Mouse (Mus musculus) G1E (cell line): Measurements from ENCODE around the gene Gm11084. TPM values are rescaled to one million over a fixed set of nuclear protein-coding genes. Genes with fewer than 3 reads are reported as not detected.
A peak's percentile ranks its signal among the peaks of the same experiment; 100 is the strongest.

ENCODE experiments used
- ATAC-seq: 2 replicates; pipeline ENCODE4 v1.8.0; 2016; ENCODE audit warnings: mild to moderate bottlenecking; ENCODE audit not compliant: insufficient number of reproducible peaks, poor library complexity, low FRiP score, severe bottlenecking; ENCODE audit errors: extremely low read depth
- DNase-seq: peaks from one replicate; pipeline ENCODE4 v3.0.0; 2012; ENCODE audit warnings: low spot score
- H3K27me3 ChIP-seq: 2 replicates; pipeline ENCODE4 v1.6.1; 2012; ENCODE audit warnings: mild to moderate bottlenecking, low read length, inconsistent platforms; ENCODE audit not compliant: insufficient read depth
- H3K36me3 ChIP-seq: replicated peaks from 2 replicates; pipeline ENCODE3; 2012; ENCODE audit warnings: mild to moderate bottlenecking, inconsistent platforms
- H3K4me1 ChIP-seq: 2 replicates; pipeline ENCODE4 v1.6.1; 2012; ENCODE audit warnings: low read depth, low read length, inconsistent platforms, mixed read lengths; ENCODE audit not compliant: insufficient read depth
- H3K4me3 ChIP-seq: 2 replicates; pipeline ENCODE4 v1.5.1; 2012; ENCODE audit warnings: low read depth, mild to moderate bottlenecking, inconsistent platforms, low read length, moderate library complexity, mixed read lengths
- H3K9me3 ChIP-seq: replicated peaks from 2 replicates; pipeline ENCODE4 v1.6.1; 2012; ENCODE audit warnings: inconsistent platforms
- CTCF ChIP-seq: IDR thresholded peaks from 2 replicates; pipeline ENCODE4 v1.5.1; 2012; ENCODE audit warnings: low read depth, low read length, inconsistent platforms, mixed read lengths
- GATA1 ChIP-seq: IDR thresholded peaks from 2 replicates; pipeline ENCODE4 v1.6.1; 2012; ENCODE audit warnings: borderline replicate concordance, low read length, inconsistent platforms, mixed read lengths
- GATA2 ChIP-seq: IDR thresholded peaks from 2 replicates; pipeline ENCODE4 v1.6.1; 2012; ENCODE audit warnings: low read depth, low read length, inconsistent platforms, borderline replicate concordance
- POLR2AphosphoS5 ChIP-seq: IDR thresholded peaks from 2 replicates; pipeline ENCODE4 v1.6.1; 2012; ENCODE audit warnings: low read depth, low read length, inconsistent platforms; ENCODE audit not compliant: insufficient replicate concordance
- TAL1 ChIP-seq: conservative IDR thresholded peaks from 2 replicates; pipeline ENCODE4 v1.6.1; 2012; ENCODE audit warnings: low read depth, low read length, inconsistent platforms, mixed read lengths
- polyA plus RNA-seq: library from polyadenylated mRNA; stranded (reverse); fragments of >175 nt; gene quantifications from 2 replicates; pipeline ENCODE4 v1.2.3, GENCODE M21; 2012
- total RNA-seq, 2 experiments: library from RNA; stranded (forward) in 1 of 2; stranded (reverse) in 1 of 2; fragments of 200-1000 nt in 1 of 2; fragments of >200 nt in 1 of 2; fragmentation: Nextera tagmentation in 1 of 2; gene quantifications; 2 replicates each; pipeline ENCODE4 v1.2.3; 2014 to 2017

The Gm11084 gene
- total and polyA plus RNA-seq, 3 experiments = not detected

- H3K9me3 ChIP-seq = no peaks in the 10 kb centered on the region
- no peaks in the 10 kb centered on the region for H3K27me3 ChIP-seq
- ATAC-seq = peak; percentile 47; the same call in 1 of the 2 replicates
- no peak for TF ChIP-seq GATA2
- TF ChIP-seq POLR2AphosphoS5 = no peak
- no peak for TF ChIP-seq CTCF
- TF ChIP-seq TAL1 = no peak
- TF ChIP-seq GATA1 = no peak
- peaks cover 8% of the 10 kb centered on the region for H3K36me3 ChIP-seq
- peak overlapping the region; percentile 94 for H3K4me3 ChIP-seq
- DNase-seq = peak; percentile 77
- H3K4me1 ChIP-seq = peaks cover 28% of the 10 kb centered on the region
Observed at GRCm38 (mm10) chr2:72978901-72979658, 7.4 kb downstream of the Gm11084 start.

DNA sequence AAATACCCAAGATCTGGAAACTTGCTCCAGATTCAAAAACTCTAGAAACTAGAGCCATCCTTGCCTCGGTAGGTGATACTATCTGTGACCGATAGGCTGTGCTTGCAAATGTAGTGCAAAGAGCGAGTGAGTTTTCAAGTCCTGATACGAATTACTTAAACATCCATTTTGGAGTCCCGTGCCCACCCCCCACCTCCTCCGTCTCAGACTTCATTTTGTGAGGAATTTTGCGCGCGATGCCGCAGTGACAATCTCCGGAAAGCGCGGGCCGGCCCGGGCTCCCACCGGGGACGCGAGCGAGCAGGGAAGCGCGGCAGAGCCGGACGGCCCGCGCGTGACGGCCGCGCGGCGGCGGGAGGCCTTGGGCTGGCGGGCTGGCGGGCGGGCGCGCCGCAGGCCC, 8.0 kb downstream of the Gm11084 start:
- peak overlapping the region; percentile 94 for H3K4me3 ChIP-seq
- TF ChIP-seq GATA1 (no peak), TAL1 (no peak), GATA2 (no peak), POLR2AphosphoS5 (no peak)
- peaks cover 33% of the 10 kb centered on the region for H3K4me1 ChIP-seq
- ATAC-seq = no peak
- DNase-seq = peak; percentile 31
- no peaks in the 10 kb centered on the region for H3K27me3 ChIP-seq
- peaks cover 8% of the 10 kb centered on the region for H3K36me3 ChIP-seq
- H3K9me3 ChIP-seq = no peaks in the 10 kb centered on the region

GRCm38 (mm10) chr2:72977272-72977671, 9.2 kb downstream of the Gm11084 start:
- ATAC-seq (no peak), DNase-seq (no peak)
- Histone ChIP-seq H3K9me3 (no peaks in the 10 kb centered on the region), H3K36me3 (peaks cover 10% of the 10 kb centered on the region), H3K27me3 (no peaks in the 10 kb centered on the region), H3K4me1 (peaks cover 30% of the 10 kb centered on the region), H3K4me3 (peak overlapping the region; percentile 57; the same call in 1 of the 2 replicates)
- TF ChIP-seq GATA1 (no peak), POLR2AphosphoS5 (no peak), TAL1 (no peak), GATA2 (no peak), CTCF (no peak)

- Histone ChIP-seq H3K9me3 (no peaks in the 10 kb centered on the region), H3K4me1 (peaks cover 20% of the 10 kb centered on the region), H3K4me3 (no peak overlapping the region), H3K36me3 (peaks cover 22% of the 10 kb centered on the region), H3K27me3 (no peaks in the 10 kb centered on the region)
- DNase-seq = no peak
- no peak for ATAC-seq
- TF ChIP-seq GATA2 (no peak), POLR2AphosphoS5 (no peak), CTCF (no peak), GATA1 (no peak), TAL1 (no peak)
Observed at GRCm38 (mm10) chr2:72976036-72976435, 10.5 kb downstream of the Gm11084 start.

GRCm38 (mm10) chr2:72970831-72971230, 15.7 kb downstream of the Gm11084 start:
- ATAC-seq = no peak
- H3K4me1 ChIP-seq = peaks cover 14% of the 10 kb centered on the region; the same call in 1 of the 2 replicates
- H3K4me3 ChIP-seq = no peak overlapping the region
- no peak for DNase-seq
- TF ChIP-seq POLR2AphosphoS5 = no peak
- no peaks in the 10 kb centered on the region for H3K9me3 ChIP-seq
- H3K36me3 ChIP-seq = peaks cover 52% of the 10 kb centered on the region
- no peaks in the 10 kb centered on the region for H3K27me3 ChIP-seq

DNA sequence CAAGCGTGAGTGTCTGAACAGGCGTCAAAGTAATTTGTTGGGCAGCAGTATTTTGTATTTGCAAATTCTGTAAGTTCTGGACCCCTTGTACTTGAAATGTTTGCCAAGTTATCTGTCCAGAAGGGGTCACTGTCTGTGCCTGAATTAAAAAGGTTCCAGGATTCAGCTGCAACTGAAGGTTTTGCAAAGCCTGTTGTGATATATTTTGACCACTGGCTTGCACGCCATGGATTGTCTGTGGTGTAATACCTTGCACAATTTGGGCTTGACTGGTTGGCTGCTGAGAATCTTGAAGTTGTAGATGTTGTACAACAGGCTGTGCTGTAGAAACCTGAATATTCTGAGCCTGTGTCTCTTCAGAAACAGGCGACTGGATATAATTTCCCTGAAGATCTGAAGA, 16.2 kb downstream of the Gm11084 start:
- DNase-seq = no peak
- ATAC-seq = no peak
- Histone ChIP-seq H3K4me3 (no peak overlapping the region), H3K36me3 (peaks cover 53% of the 10 kb centered on the region), H3K4me1 (peaks cover 14% of the 10 kb centered on the region; the same call in 1 of the 2 replicates), H3K27me3 (no peaks in the 10 kb centered on the region), H3K9me3 (no peaks in the 10 kb centered on the region)
- TF ChIP-seq GATA1 = no peak
